8 mouse cellular contexts compared by ENCODE assay signal in genomic region chr11:34348287-34348918, GRCm38 (mm10). TPM values are rescaled to one million over a fixed set of nuclear protein-coding genes. Genes with fewer than 3 reads are reported as not detected.
DNase-seq lines count a peak whose midpoint lies in the region; ATAC-seq and TF ChIP-seq lines count a peak whose summit lies in the region.

No protein-coding gene starts in this region.

- DNase-seq in heart, adult 2 months = peak; percentile 38 to 41
- DNase-seq in adrenal gland, adult (ENCODE audit: inconsistent age in 2 of 2, low spot score in 1 of 2) = peak; percentile 49 to 82
- peak; percentile 69 to 79 for DNase-seq in cerebellum, postnatal 25 days
- DNase-seq in hindbrain, postnatal 0 days (ENCODE audit: low spot score) = peak; percentile 82
- DNase-seq in telencephalon, adult 2 months (ENCODE audit: low read depth, low spot score) = peak; percentile 19
- DNase-seq in thymus, postnatal 0 days (ENCODE audit: low spot score) = no peak

- no peak for ATAC-seq in heart, embryonic 11.5 days (replicated peaks; ENCODE audit: insufficient number of reproducible peaks, low FRiP score, low TSS enrichment)
- peak; percentile 85 for ATAC-seq in hindbrain, postnatal 0 days
- peak; percentile 82 for ATAC-seq in lung, embryonic 16.5 days (ENCODE audit: low read depth)

- TF ChIP-seq POLR2A in heart, adult 2 months (IDR thresholded peaks at IDR 0.05; ENCODE audit: insufficient read depth, low read depth, low read length) = no peak

- TF ChIP-seq CTCF in heart, adult 2 months (IDR thresholded peaks at IDR 0.05) = no peak
- no peak for TF ChIP-seq CTCF in hindbrain, postnatal 0 days (IDR thresholded peaks at IDR 0.05; ENCODE audit: low read depth)

- no peaks in the 10 kb centered on the region for H3K36me3 ChIP-seq in heart, adult 2 months (ENCODE audit: control insufficient read depth, insufficient read depth, low read length)
- no peaks in the 10 kb centered on the region for H3K36me3 ChIP-seq in heart, embryonic 11.5 days (ENCODE audit: control insufficient read depth, insufficient read depth, low read length)
- no peaks in the 10 kb centered on the region for H3K36me3 ChIP-seq in hindbrain, postnatal 0 days (ENCODE audit: insufficient read depth, low read length)
- H3K36me3 ChIP-seq in lung, embryonic 16.5 days (ENCODE audit: control insufficient read depth, insufficient read depth, low read length) = no peaks in the 10 kb centered on the region

- H3K9me3 ChIP-seq in heart, embryonic 11.5 days (replicated peaks; ENCODE audit: control insufficient read depth, low read length) = no peaks in the 10 kb centered on the region
- H3K9me3 ChIP-seq in hindbrain, postnatal 0 days (ENCODE audit: low read length) = no peaks in the 10 kb centered on the region
- no peaks in the 10 kb centered on the region for H3K9me3 ChIP-seq in lung, embryonic 16.5 days (ENCODE audit: control insufficient read depth, low read length)

- no peaks in the 10 kb centered on the region for H3K27me3 ChIP-seq in heart, adult 2 months (ENCODE audit: control insufficient read depth, insufficient read depth, low read length)
- no peaks in the 10 kb centered on the region for H3K27me3 ChIP-seq in heart, embryonic 11.5 days (ENCODE audit: control insufficient read depth, insufficient read depth, low read length)
- H3K27me3 ChIP-seq in hindbrain, postnatal 0 days (ENCODE audit: insufficient read depth, low read length) = no peaks in the 10 kb centered on the region
- no peaks in the 10 kb centered on the region; the same call in 1 of the 2 replicates for H3K27me3 ChIP-seq in lung, embryonic 16.5 days (ENCODE audit: control insufficient read depth, insufficient read depth, low read depth, low read length)

- no peaks in the 10 kb centered on the region for H3K79me2 ChIP-seq in heart, adult 2 months (replicated peaks; ENCODE audit: control insufficient read depth, insufficient read depth, low read length)

- intact Hi-C loops in heart, adult 2 months (cut with DNase I) = no loop called here

- 21% methylated on average over 4 of the region's 4 CpGs for WGBS in heart, adult 2 months
- WGBS in heart, embryonic 11.5 days (ENCODE audit: insufficient replicate concordance) = 76% methylated on average over 4 of the region's 4 CpGs
- WGBS in hindbrain, postnatal 0 days = 18% methylated on average over 4 of the region's 4 CpGs
- 21% methylated on average over 4 of the region's 4 CpGs for WGBS in lung, embryonic 16.5 days

- H3K27ac ChIP-seq in heart, adult 2 months = no peak overlapping the region
- no peak overlapping the region for H3K27ac ChIP-seq in heart, embryonic 11.5 days (ENCODE audit: low read depth, low read length)
- H3K27ac ChIP-seq in hindbrain, postnatal 0 days = 0 out of 2 replicates have a peak overlapping the region, but pooled peaks have one; percentile 15
- H3K27ac ChIP-seq in lung, embryonic 16.5 days (ENCODE audit: low read length) = no peak overlapping the region

- no peaks in the 10 kb centered on the region for H3K4me1 ChIP-seq in heart, adult 2 months (ENCODE audit: control insufficient read depth, insufficient read depth, low read length)
- peaks cover 11% of the 10 kb centered on the region for H3K4me1 ChIP-seq in heart, embryonic 11.5 days (ENCODE audit: control insufficient read depth, insufficient read depth, low read length)
- peaks cover 32% of the 10 kb centered on the region for H3K4me1 ChIP-seq in hindbrain, postnatal 0 days (ENCODE audit: insufficient read depth, low read length)
- no peaks in the 10 kb centered on the region; the same call in 1 of the 2 replicates for H3K4me1 ChIP-seq in lung, embryonic 16.5 days (replicated peaks; ENCODE audit: control insufficient read depth, insufficient read depth, low read length)

- no peak overlapping the region for H3K9ac ChIP-seq in heart, adult 2 months (ENCODE audit: low read depth, low read length)
- no peak overlapping the region for H3K9ac ChIP-seq in heart, embryonic 11.5 days (ENCODE audit: low read depth, low read length)
- H3K9ac ChIP-seq in hindbrain, postnatal 0 days (replicated peaks; ENCODE audit: low read length) = no peak overlapping the region
- H3K9ac ChIP-seq in lung, embryonic 16.5 days (ENCODE audit: low read length) = no peak overlapping the region

- no peak for TF ChIP-seq EP300 in heart, adult 2 months (IDR thresholded peaks at IDR 0.05; ENCODE audit: insufficient read depth, low read depth, low read length)

- no peak overlapping the region for H3K4me3 ChIP-seq in heart, adult 2 months
- H3K4me3 ChIP-seq in heart, embryonic 11.5 days (ENCODE audit: low read depth, low read length) = no peak overlapping the region
- H3K4me3 ChIP-seq in hindbrain, postnatal 0 days (ENCODE audit: low read length) = no peak overlapping the region
- no peak overlapping the region for H3K4me3 ChIP-seq in lung, embryonic 16.5 days (ENCODE audit: low read length)

- H3K4me2 ChIP-seq in heart, embryonic 11.5 days = no peak overlapping the region
- no peak overlapping the region for H3K4me2 ChIP-seq in hindbrain, postnatal 0 days (ENCODE audit: low read depth, low read length)
- H3K4me2 ChIP-seq in lung, embryonic 16.5 days (ENCODE audit: low read depth, low read length) = no peak overlapping the region

RNA-seq across cellular contexts. Expression of gene Fam196b, which starts 33.8 kb away (rescaled TPM):
- total RNA-seq in heart, adult 2 months (2021) = not detected
- 0.06 TPM in 2 replicates for polyA plus RNA-seq in heart, adult 2 months (2012; rRNA removed)
- polyA plus RNA-seq in heart, embryonic 11.5 days (2014; fragmentation: Nextera tagmentation; extraction: Ambion mirVana) = 0.27 and 0.43 TPM in 2 replicates
- total RNA-seq in hindbrain, postnatal 0 days (2014; rRNA removed) = 6.3 and 6.8 TPM in 2 replicates
- 1.9 and 2.1 TPM in 2 replicates for polyA plus RNA-seq in hindbrain, postnatal 0 days (2015; fragmentation: Nextera tagmentation; extraction: Ambion mirVana)
- polyA plus RNA-seq in lung, embryonic 16.5 days (2015; fragmentation: Nextera tagmentation; extraction: Ambion mirVana) = 0.21 TPM in 1 of 2 replicates, not detected in the other
- polyA plus RNA-seq in thymus, postnatal 0 days (2015; fragmentation: Nextera tagmentation; extraction: Ambion mirVana) = 0.84 and 1.9 TPM in 2 replicates
